Mouse (Mus musculus): ENCODE data around the gene Cryzl2. TPM values are rescaled to one million over a fixed set of nuclear protein-coding genes. Genes with fewer than 3 reads are reported as not detected.

Cryzl2 gene
- total and polyA plus RNA-seq, 2 experiments from 2014 or later: 38.1 to 45.7 TPM

- Histone ChIP-seq H3K27me3 (ENCODE audit: control insufficient read depth, insufficient read depth, low read length) (no peaks in the 10 kb centered on the region), H3K27ac (ENCODE audit: low read depth) (no peak overlapping the region), H3K4me1 (ENCODE audit: control insufficient read depth, insufficient read depth) (no peaks in the 10 kb centered on the region), H3K9ac (replicated peaks; ENCODE audit: low read depth, low read length) (no peak overlapping the region), H3K36me3 (replicated peaks; ENCODE audit: control insufficient read depth, insufficient read depth, low read length) (no peaks in the 10 kb centered on the region), H3K4me2 (ENCODE audit: low read depth, low read length) (no peak overlapping the region), H3K4me3 (ENCODE audit: low read depth, low read length) (no peak overlapping the region), H3K9me3 (replicated peaks; ENCODE audit: control insufficient read depth, low read length) (no peaks in the 10 kb centered on the region)
- WGBS: 57% methylated on average over 11 of the region's 11 CpGs
- TF ChIP-seq EP300 (IDR thresholded peaks at IDR 0.05; ENCODE audit: low read depth): no peak
- DNase-seq (ENCODE audit: low spot score) (no peak), ATAC-seq (ENCODE audit: insufficient read depth, low read depth) (no peak)
Observed at GRCm38 (mm10) chr1:157512690-157513448, 54.5 kb downstream of the Cryzl2 start.

- 51% methylated on average over 9 of the region's 9 CpGs for WGBS
- DNase-seq (ENCODE audit: low spot score) (no peak), ATAC-seq (ENCODE audit: insufficient read depth, low read depth) (no peak)
- no peak overlapping the region for H3K9ac ChIP-seq (replicated peaks; ENCODE audit: low read depth, low read length)
- no peak for TF ChIP-seq EP300 (IDR thresholded peaks at IDR 0.05; ENCODE audit: low read depth)
- TF ChIP-seq CTCF (IDR thresholded peaks at IDR 0.05; ENCODE audit: low read depth): no peak
- no peak overlapping the region for H3K4me3 ChIP-seq (ENCODE audit: low read depth, low read length)
- no peaks in the 10 kb centered on the region for H3K36me3 ChIP-seq (replicated peaks; ENCODE audit: control insufficient read depth, insufficient read depth, low read length)
- no peak overlapping the region for H3K4me2 ChIP-seq (ENCODE audit: low read depth, low read length)
- H3K27ac ChIP-seq (ENCODE audit: low read depth): no peak overlapping the region
- no peaks in the 10 kb centered on the region; the same call in 1 of the 2 replicates for H3K4me1 ChIP-seq (ENCODE audit: control insufficient read depth, insufficient read depth)
- H3K27me3 ChIP-seq (ENCODE audit: control insufficient read depth, insufficient read depth, low read length): no peaks in the 10 kb centered on the region
- H3K9me3 ChIP-seq (replicated peaks; ENCODE audit: control insufficient read depth, low read length): no peaks in the 10 kb centered on the region
Observed at GRCm38 (mm10) chr1:157513559-157513958, 55.2 kb downstream of the Cryzl2 start.

GRCm38 (mm10) chr1:157514298-157514697, 55.9 kb downstream of the Cryzl2 start:
- DNase-seq (ENCODE audit: low spot score): no peak
- no peaks in the 10 kb centered on the region for H3K36me3 ChIP-seq (replicated peaks; ENCODE audit: control insufficient read depth, insufficient read depth, low read length)
- no peak overlapping the region for H3K4me3 ChIP-seq (ENCODE audit: low read depth, low read length)
- H3K4me2 ChIP-seq (ENCODE audit: low read depth, low read length): no peak overlapping the region
- no peaks in the 10 kb centered on the region for H3K9me3 ChIP-seq (replicated peaks; ENCODE audit: control insufficient read depth, low read length)
- 51% methylated on average over 4 of the region's 4 CpGs for WGBS
- H3K27me3 ChIP-seq (ENCODE audit: control insufficient read depth, insufficient read depth, low read length): no peaks in the 10 kb centered on the region
- no peak overlapping the region for H3K9ac ChIP-seq (replicated peaks; ENCODE audit: low read depth, low read length)
- peaks cover 2% of the 10 kb centered on the region; the same call in 1 of the 2 replicates for H3K4me1 ChIP-seq (ENCODE audit: control insufficient read depth, insufficient read depth)
- H3K27ac ChIP-seq (ENCODE audit: low read depth): no peak overlapping the region
- TF ChIP-seq CTCF (IDR thresholded peaks at IDR 0.05; ENCODE audit: low read depth): no peak
- TF ChIP-seq EP300 (IDR thresholded peaks at IDR 0.05; ENCODE audit: low read depth): no peak
- no peak for ATAC-seq (ENCODE audit: insufficient read depth, low read depth)

- no peak overlapping the region for H3K27ac ChIP-seq (ENCODE audit: low read depth)
- no peak overlapping the region for H3K9ac ChIP-seq (replicated peaks; ENCODE audit: low read depth, low read length)
- DNase-seq (ENCODE audit: low spot score) (no peak), ATAC-seq (ENCODE audit: insufficient read depth, low read depth) (no peak)
- WGBS: 79% methylated on average over 8 of the region's 8 CpGs
- peaks cover 4% of the 10 kb centered on the region; the same call in 1 of the 2 replicates for H3K4me1 ChIP-seq (ENCODE audit: control insufficient read depth, insufficient read depth)
- H3K4me3 ChIP-seq (ENCODE audit: low read depth, low read length): no peak overlapping the region
- H3K27me3 ChIP-seq (ENCODE audit: control insufficient read depth, insufficient read depth, low read length): no peaks in the 10 kb centered on the region
- H3K36me3 ChIP-seq (replicated peaks; ENCODE audit: control insufficient read depth, insufficient read depth, low read length): no peaks in the 10 kb centered on the region
- TF ChIP-seq CTCF (IDR thresholded peaks at IDR 0.05; ENCODE audit: low read depth): no peak
- no peak for TF ChIP-seq EP300 (IDR thresholded peaks at IDR 0.05; ENCODE audit: low read depth)
- H3K4me2 ChIP-seq (ENCODE audit: low read depth, low read length): no peak overlapping the region
- H3K9me3 ChIP-seq (replicated peaks; ENCODE audit: control insufficient read depth, low read length): no peaks in the 10 kb centered on the region
Observed at GRCm38 (mm10) chr1:157516838-157517808, 58.7 kb downstream of the Cryzl2 start.

- TF ChIP-seq CTCF (IDR thresholded peaks at IDR 0.05; ENCODE audit: low read depth) (no peak), EP300 (IDR thresholded peaks at IDR 0.05; ENCODE audit: low read depth) (no peak)
- Histone ChIP-seq H3K4me1 (ENCODE audit: control insufficient read depth, insufficient read depth) (peaks cover 4% of the 10 kb centered on the region; the same call in 1 of the 2 replicates), H3K9me3 (replicated peaks; ENCODE audit: control insufficient read depth, low read length) (no peaks in the 10 kb centered on the region), H3K36me3 (replicated peaks; ENCODE audit: control insufficient read depth, insufficient read depth, low read length) (no peaks in the 10 kb centered on the region), H3K4me3 (ENCODE audit: low read depth, low read length) (no peak overlapping the region), H3K4me2 (ENCODE audit: low read depth, low read length) (no peak overlapping the region), H3K27ac (ENCODE audit: low read depth) (no peak overlapping the region), H3K27me3 (ENCODE audit: control insufficient read depth, insufficient read depth, low read length) (no peaks in the 10 kb centered on the region), H3K9ac (replicated peaks; ENCODE audit: low read depth, low read length) (no peak overlapping the region)
- ATAC-seq (ENCODE audit: insufficient read depth, low read depth): no peak
- 21% methylated on average over 4 of the region's 4 CpGs for WGBS
- peak; percentile 42 for DNase-seq (ENCODE audit: low spot score)
Observed at GRCm38 (mm10) chr1:157518111-157518523, 59.7 kb downstream of the Cryzl2 start.

Measured in heart, postnatal 0 days (tissue).